Mouse (Mus musculus) kidney, embryonic 14.5 days (tissue): Measurements from ENCODE around the gene Fkbp1b. TPM values are rescaled to one million over a fixed set of nuclear protein-coding genes. Genes with fewer than 3 reads are reported as not detected.
A peak's percentile ranks its signal among the peaks of the same experiment; 100 is the strongest.
"Not testable (repeated sequence)": the region's sequence is repeated elsewhere in the genome, so short reads cannot be mapped to it uniquely, and the experiment has no call there.

Experiments
- ATAC-seq: fragments of 200-750 bp; cut with Nextera tagmentation; 2 replicates; pipeline ENCODE4 v1.8.0; 2017; ENCODE audit warnings: moderate number of reproducible peaks, mild to moderate bottlenecking, moderate TSS enrichment, moderate library complexity; ENCODE audit not compliant: low FRiP score, low TSS enrichment
- H3K27ac ChIP-seq: fragments of 300-500 bp; sonication (generic); 2 replicates; pipeline ENCODE4 v1.5.1; 2014; ENCODE audit warnings: low read depth, mild to moderate bottlenecking, low read length, moderate library complexity, mixed read lengths
- H3K27me3 ChIP-seq: fragments of 300-500 bp; sonication (generic); 2 replicates; pipeline ENCODE4 v1.6.1; 2014; ENCODE audit warnings: mild to moderate bottlenecking, low read length; ENCODE audit not compliant: control insufficient read depth, insufficient read depth
- H3K36me3 ChIP-seq: fragments of 300-500 bp; sonication (generic); 2 replicates; pipeline ENCODE4 v1.6.1; 2014; ENCODE audit warnings: low read length, mixed read lengths; ENCODE audit not compliant: control insufficient read depth, insufficient read depth
- H3K4me1 ChIP-seq: fragments of 300-500 bp; sonication (generic); 2 replicates; pipeline ENCODE4 v1.6.1; 2014; ENCODE audit warnings: low read length, mixed read lengths; ENCODE audit not compliant: control insufficient read depth, insufficient read depth
- H3K4me2 ChIP-seq: fragments of 300-500 bp; sonication (generic); replicated peaks from 2 replicates; pipeline ENCODE4 v1.6.1; 2014; ENCODE audit warnings: low read depth, mild to moderate bottlenecking, low read length
- H3K4me3 ChIP-seq: fragments of 300-500 bp; sonication (generic); 2 replicates; pipeline ENCODE4 v1.5.1; 2014; ENCODE audit warnings: mild to moderate bottlenecking, low read length
- H3K9ac ChIP-seq: fragments of 300-500 bp; sonication (generic); 2 replicates; pipeline ENCODE4 v1.6.1; 2014; ENCODE audit warnings: low read depth, mild to moderate bottlenecking, low read length, moderate library complexity
- H3K9me3 ChIP-seq: fragments of 300-500 bp; sonication (generic); 2 replicates; pipeline ENCODE4 v1.6.1; 2016; ENCODE audit warnings: low read length; ENCODE audit not compliant: control insufficient read depth
- WGBS: fragments of 180-500 bp; shearing (Covaris S2); extraction: QIAGEN DNeasy Blood & Tissue Kit; methylation state at CpG from one replicate; pipeline ENCODE4 v1.1.7; 2014; 5-methylcytosine and 5-hydroxymethylcytosine counted together
- polyA plus RNA-seq: library from polyadenylated mRNA; unstranded; fragments of >200 nt; fragmentation: Nextera tagmentation; extraction: Ambion mirVana; gene quantifications from 2 replicates; pipeline ENCODE4 v1.2.1, GENCODE M21; 2014

Gene Fkbp1b
- polyA plus RNA-seq, 1 experiment from 2014 or later, result 6.5 TPM

- H3K9ac ChIP-seq, H3K36me3 ChIP-seq: not testable (repeated sequence)
- 71% methylated on average over 6 of the region's 6 CpGs for WGBS
Observed at GRCm38 (mm10) chr12:4797471-4797870, 43.9 kb downstream of the Fkbp1b start.

GRCm38 (mm10) chr12:4793718-4794117 lies 47.7 kb downstream of the Fkbp1b start:
- 64% methylated on average over 1 of the region's 1 CpGs for WGBS
- no peaks in the 10 kb centered on the region for H3K36me3 ChIP-seq
- no peak overlapping the region for H3K9ac ChIP-seq
- H3K9me3 ChIP-seq, result no peaks in the 10 kb centered on the region
- no peaks in the 10 kb centered on the region for H3K4me1 ChIP-seq
- H3K27ac ChIP-seq, result no peak overlapping the region
- ATAC-seq, result peak; percentile 66
- no peak overlapping the region for H3K4me2 ChIP-seq
- no peak overlapping the region for H3K4me3 ChIP-seq
- H3K27me3 ChIP-seq, result no peaks in the 10 kb centered on the region

More at GRCm38 (mm10) chr12:4797471-4797870, 43.9 kb downstream of the Fkbp1b start:
- not testable (repeated sequence) for H3K4me1 ChIP-seq, H3K4me3 ChIP-seq, H3K4me2 ChIP-seq, H3K27me3 ChIP-seq, H3K27ac ChIP-seq, ATAC-seq
- peaks cover 11% of the 10 kb centered on the region; the same call in 1 of the 2 replicates for H3K9me3 ChIP-seq

- not testable (repeated sequence) for ATAC-seq, H3K27ac ChIP-seq, H3K9me3 ChIP-seq, H3K4me2 ChIP-seq, H3K9ac ChIP-seq, H3K4me3 ChIP-seq, H3K27me3 ChIP-seq, H3K4me1 ChIP-seq, H3K36me3 ChIP-seq
- 96% methylated on average over 25 of the region's 25 CpGs for WGBS
Observed at GRCm38 (mm10) chr12:4788128-4788527, 53.3 kb downstream of the Fkbp1b start.

- no peak overlapping the region for H3K4me2 ChIP-seq
- WGBS, result 74% methylated on average over 2 of the region's 2 CpGs
- no peak overlapping the region for H3K27ac ChIP-seq
- no peaks in the 10 kb centered on the region for H3K9me3 ChIP-seq
- no peak overlapping the region for H3K4me3 ChIP-seq
- ATAC-seq, result no peak
- H3K4me1 ChIP-seq, result no peaks in the 10 kb centered on the region
- no peaks in the 10 kb centered on the region for H3K27me3 ChIP-seq
- no peak overlapping the region for H3K9ac ChIP-seq
- H3K36me3 ChIP-seq, result no peaks in the 10 kb centered on the region
Observed at GRCm38 (mm10) chr12:4784466-4784865, 56.9 kb downstream of the Fkbp1b start.

- Histone ChIP-seq H3K27ac (no peak overlapping the region), H3K27me3 (no peaks in the 10 kb centered on the region), H3K4me1 (no peaks in the 10 kb centered on the region), H3K9ac (no peak overlapping the region), H3K4me3 (no peak overlapping the region), H3K9me3 (no peaks in the 10 kb centered on the region), H3K36me3 (no peaks in the 10 kb centered on the region), H3K4me2 (no peak overlapping the region)
- ATAC-seq, result peak; percentile 99
- WGBS, result 13% methylated on average over 5 of the region's 5 CpGs
Observed at GRCm38 (mm10) chr12:4783598-4783997, 57.8 kb downstream of the Fkbp1b start.

Other genes with a start within 250 kb of the Fkbp1b start
- gene Itsn2, start 249.0 kb downstream of the Fkbp1b start, polyA plus RNA-seq, result 33.0 and 46.8 TPM in 2 replicates
- not detected in 2 replicates for gene Gm3625, start 248.7 kb downstream of the Fkbp1b start, polyA plus RNA-seq
- gene Fam228a, start 103.2 kb downstream of the Fkbp1b start, polyA plus RNA-seq, result 0.50 and 0.73 TPM in 2 replicates
- gene Pfn4, start 72.6 kb downstream of the Fkbp1b start, polyA plus RNA-seq, result 2.3 and 3.4 TPM in 2 replicates
- gene Fam228b, start 72.3 kb downstream of the Fkbp1b start, polyA plus RNA-seq, result 1.7 and 5.0 TPM in 2 replicates
- 306 and 426 TPM in 2 replicates for gene Sf3b6, start 24.0 kb downstream of the Fkbp1b start, polyA plus RNA-seq
- 16.5 and 17.6 TPM in 2 replicates for gene Wdcp, start 1.7 kb upstream of the Fkbp1b start, polyA plus RNA-seq
- gene Mfsd2b, start 32.8 kb upstream of the Fkbp1b start, polyA plus RNA-seq, result 0.81 and 1.3 TPM in 2 replicates
- 17.4 and 27.0 TPM in 2 replicates for gene Ubxn2a, start 66.1 kb upstream of the Fkbp1b start, polyA plus RNA-seq
- 15.7 and 21.8 TPM in 2 replicates for gene Atad2b, start 75.8 kb upstream of the Fkbp1b start, polyA plus RNA-seq